Mouse (Mus musculus): ENCODE measurements around the gene Cep19.

GRCm38 (mm10) chr16:32133148-32133547 lies 33.5 kb downstream of the Cep19 start:
- TF ChIP-seq POLR2A (IDR thresholded peaks at IDR 0.05; ENCODE audit: borderline replicate concordance, control insufficient read depth, low read depth, low read length) (no peak), CTCF (IDR thresholded peaks at IDR 0.05; ENCODE audit: control insufficient read depth, insufficient read depth, low read length) (no peak)

All from bone marrow, adult 2 months (tissue).